Mouse (Mus musculus) frontal cortex, postnatal 25 days (tissue): Measurements from ENCODE around the gene Pdia6.

Experiments used
- DNase-seq, 2 experiments: peaks; one replicate each; pipeline ENCODE4 v3.0.0; 2022; ENCODE audit warnings: low spot score in 2 of 2

The Pdia6 gene

DNA sequence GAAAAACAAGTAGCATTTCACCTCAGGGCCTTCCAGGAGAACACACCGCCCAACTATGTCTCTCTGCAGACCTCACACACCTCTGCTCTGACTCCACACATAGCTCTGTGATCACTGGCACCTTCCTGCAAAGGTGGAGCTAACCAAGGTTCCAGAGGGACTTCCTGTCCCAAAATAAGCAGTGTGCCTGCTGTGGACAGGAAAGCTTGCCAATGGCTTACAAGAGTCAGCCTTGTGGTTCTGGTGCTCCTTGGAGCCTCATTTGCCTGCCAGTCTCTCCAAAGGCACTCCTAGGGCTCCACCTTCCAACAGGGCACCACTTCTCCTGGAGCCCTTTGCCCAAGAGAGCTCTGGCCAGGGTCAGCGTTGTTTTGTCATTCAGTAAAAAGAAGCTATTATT lies 1.5 kb upstream of the Pdia6 start:
- no peak for DNase-seq

DNA sequence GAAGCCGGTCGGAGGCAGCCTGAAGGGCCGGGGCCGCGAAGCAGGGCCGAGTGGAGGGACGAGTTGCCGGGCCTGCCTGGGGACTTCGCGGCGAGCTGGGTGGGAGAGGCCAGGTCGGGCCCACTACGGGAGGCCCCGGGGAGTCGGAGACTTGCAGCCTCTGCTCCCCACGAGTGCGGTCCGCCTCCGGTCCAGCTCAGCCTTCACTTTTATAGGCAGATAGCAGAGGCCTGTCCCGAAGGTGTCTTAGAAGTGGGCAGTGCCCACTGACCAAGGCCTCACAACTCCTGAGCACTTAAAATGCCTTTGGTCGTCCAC lies 287 bp downstream of the Pdia6 start:
- DNase-seq, result no peak

DNA sequence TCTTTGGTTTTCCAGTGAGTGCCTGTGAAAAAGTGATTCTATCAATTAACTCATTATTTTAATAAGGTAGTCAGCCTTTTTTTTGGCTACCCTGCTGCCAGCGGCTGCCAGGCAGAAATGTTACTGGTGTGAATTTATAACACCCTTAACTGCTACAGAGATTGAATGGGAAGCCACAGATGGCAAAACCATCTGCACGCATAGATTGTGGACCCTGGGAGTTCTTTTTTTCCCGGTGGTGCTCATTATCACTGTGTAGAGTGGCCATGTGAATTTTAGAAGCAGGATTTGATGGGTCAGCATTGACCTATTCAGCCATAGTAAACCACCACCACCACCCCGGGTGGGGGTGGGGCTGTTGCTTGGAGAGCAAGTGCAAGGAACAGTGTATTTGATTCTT lies 971 bp downstream of the Pdia6 start:
- no peak for DNase-seq

DNA sequence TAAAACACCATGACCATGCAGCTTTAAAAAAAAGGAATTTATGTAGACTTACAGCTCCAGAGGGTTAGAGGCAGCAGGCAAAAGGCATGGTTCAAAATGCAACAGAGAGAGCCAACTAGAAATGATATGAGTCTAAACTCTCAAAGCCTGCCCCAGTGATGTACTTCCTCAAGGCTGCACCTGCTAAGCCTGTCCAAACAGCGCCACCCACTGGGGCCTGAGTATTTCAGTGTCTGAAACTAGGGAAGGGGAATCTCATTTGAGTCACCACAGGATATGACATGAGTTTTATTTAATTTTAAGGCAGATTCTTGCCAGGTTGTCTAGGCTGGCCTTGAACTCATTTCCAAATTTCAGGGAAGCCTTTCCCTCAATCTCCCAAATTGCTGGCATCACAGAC lies 4.9 kb downstream of the Pdia6 start:
- DNase-seq, result no peak

DNA sequence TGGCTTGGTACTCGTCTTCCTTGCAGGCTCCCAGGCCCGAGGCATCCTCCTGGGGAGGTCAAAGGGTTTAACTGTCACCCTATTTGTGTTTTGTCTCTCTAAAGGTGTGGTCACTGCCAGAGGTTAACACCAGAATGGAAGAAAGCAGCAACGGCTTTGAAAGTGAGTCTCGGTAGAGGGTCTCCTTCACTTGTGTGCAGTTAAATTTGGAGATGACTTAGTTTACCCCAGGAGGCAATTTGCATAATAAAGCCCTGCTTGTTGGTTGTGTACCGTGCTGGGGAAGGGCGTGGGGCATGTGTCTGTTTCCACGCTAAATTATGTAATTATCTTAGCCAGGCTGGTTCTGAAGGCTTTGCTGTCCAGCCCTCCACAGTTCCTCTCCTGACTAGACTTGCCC lies 7.5 kb downstream of the Pdia6 start:
- DNase-seq, result no peak

DNA sequence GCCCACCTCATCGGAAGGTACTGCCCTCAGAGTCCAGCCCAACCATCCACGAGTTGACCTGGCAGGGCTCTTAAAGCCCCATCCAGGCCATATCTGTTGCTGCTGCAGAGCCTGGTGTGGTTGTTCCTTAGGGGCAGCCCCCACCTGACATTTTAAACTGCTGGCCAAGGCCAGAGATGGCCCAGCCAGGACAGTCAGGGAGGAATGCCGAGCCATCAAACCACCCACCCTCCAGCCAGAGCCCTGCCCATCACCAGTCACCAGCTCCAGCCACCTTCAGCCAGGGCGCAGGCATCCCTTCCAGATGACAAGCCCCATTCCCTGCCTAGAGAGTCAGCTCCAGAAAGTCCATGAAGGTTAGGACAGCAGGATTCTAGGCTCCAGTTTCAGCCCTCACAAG lies 22.2 kb downstream of the Pdia6 start:
- no peak for DNase-seq

DNA sequence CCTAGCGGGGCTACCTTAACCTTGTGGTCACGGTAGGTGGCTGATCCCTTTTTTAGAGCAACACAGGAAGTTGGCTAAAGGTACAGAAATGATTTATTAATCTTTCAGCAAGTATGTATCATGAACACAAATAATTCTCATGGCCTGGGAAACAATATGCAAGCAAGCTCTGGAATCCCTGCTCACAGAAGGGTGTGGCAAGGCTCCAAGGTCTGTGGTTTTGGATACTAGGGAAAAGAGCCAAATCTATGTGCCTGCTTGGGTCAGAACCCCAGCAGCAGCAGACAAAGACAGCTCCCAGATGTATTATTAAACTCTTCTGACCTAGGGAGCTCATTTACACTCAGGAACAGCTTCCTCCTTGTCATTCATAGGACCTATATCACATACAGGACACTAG lies 22.7 kb downstream of the Pdia6 start:
- no peak for DNase-seq

DNA sequence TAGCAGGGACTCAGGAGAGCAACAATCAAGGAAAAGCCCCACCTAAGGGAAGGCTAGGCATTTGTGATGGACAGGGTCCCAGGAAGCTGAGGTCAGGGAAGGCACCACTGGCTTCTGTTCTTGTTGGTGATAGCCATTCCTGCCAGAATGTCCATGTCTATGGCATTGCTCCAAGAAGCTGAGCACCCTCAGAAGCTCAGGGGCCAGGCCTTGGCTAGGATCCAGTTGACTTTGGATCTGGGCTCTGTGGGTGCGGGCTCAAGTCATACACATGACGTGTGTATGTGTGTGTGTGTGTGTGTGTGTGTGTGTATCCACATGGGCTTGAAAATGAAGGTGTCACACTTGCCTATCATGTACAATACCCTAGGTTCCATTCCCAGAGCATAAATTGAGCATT lies 23.6 kb downstream of the Pdia6 start:
- DNase-seq, result no peak

DNA sequence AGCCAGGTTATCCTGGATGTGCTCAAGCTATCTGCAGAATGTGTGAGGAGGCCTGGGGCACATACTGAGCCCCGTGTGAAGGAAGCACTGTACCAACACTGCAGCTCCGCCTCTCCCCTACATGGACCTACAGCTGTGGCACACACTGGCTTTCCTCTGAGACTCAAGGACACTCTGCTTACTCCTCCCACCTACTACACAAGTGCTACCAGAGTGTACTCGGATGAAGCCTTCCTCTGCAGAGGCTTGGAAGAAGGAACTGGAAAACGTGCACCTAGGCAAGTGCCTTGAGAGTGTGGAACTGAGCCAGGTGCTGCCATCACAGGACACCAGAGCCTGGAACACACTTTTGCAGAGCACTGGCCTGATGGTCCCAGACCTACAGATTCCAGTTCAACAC lies 24.2 kb downstream of the Pdia6 start:
- DNase-seq, result no peak

DNA sequence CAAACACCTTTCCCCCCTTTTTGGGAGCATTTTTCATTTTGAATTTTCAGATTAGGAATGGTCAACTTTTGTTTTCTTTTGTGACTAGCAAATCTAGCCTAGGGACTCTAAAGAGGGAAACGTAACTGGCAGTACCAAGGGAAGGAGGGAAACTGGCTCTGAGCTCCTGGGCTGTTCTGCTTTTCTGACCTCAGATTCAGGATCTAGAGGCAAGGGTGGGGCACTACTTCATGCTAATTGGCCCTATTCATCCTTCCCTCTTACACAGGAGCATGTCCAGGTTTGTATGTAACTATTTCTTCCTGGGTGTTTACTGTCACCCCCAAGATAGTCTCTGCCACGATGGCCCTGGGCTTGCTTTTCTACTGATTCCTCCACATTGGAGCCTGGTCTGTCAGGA lies 30.6 kb downstream of the Pdia6 start:
- no peak for DNase-seq

DNA sequence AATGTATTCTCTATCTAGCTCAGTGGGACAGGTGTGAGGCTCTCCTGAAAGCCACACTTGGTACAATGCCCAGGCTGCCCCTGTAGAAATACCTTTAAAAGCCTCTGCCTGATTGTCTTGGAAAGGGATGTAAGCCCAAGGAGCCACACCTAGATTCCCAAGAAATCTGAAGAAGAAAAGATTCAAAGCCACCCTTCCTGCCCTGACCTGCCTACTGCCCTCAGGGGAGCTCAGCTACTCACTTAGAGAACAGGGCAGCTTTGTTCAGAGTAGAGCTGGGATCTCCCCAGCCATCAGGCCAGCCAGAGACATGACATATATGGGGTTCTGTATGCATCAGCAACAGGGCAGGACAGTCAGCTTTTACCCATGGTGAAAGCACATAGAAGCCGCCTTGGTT lies 33.6 kb downstream of the Pdia6 start:
- DNase-seq, result no peak

DNA sequence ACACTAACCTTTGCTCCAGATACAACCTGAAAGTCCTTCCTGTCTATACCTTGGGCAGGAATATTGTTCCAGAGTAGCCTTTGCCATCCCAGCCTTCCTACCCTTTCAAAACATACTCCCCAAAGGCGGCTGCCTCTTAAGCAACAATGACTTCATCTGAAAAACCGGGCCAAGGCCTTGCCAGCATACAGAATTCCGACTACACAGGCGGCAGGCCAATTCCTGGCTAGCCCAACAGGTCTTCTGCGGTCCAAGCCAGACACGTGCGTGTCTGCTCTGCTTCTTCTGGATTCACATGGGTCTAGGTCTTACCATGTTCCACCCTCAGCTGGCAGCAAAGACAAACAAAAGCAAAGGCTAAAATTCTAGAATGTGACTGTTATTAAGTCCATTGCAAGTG lies 39.1 kb downstream of the Pdia6 start:
- DNase-seq, result no peak

DNA sequence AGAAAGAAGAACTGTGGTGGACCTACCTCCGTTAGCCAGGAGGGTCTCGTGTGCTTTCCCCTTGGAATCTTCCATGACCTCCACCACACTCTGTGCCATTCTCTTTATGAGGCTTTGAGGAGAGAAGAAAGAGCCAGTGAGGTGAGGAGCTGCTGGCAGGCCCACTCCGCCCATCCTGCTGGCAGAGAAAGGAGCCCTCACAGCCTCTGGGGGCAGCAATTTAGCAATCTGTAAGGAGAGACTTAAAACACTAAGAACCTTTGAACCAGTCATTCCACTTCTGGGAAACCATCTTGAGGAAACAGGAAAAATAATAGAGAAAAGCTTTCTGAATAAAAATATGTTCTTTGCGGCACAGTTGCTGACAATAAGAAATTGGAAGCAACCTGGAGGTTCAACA lies 41.9 kb downstream of the Pdia6 start:
- no peak for DNase-seq

DNA sequence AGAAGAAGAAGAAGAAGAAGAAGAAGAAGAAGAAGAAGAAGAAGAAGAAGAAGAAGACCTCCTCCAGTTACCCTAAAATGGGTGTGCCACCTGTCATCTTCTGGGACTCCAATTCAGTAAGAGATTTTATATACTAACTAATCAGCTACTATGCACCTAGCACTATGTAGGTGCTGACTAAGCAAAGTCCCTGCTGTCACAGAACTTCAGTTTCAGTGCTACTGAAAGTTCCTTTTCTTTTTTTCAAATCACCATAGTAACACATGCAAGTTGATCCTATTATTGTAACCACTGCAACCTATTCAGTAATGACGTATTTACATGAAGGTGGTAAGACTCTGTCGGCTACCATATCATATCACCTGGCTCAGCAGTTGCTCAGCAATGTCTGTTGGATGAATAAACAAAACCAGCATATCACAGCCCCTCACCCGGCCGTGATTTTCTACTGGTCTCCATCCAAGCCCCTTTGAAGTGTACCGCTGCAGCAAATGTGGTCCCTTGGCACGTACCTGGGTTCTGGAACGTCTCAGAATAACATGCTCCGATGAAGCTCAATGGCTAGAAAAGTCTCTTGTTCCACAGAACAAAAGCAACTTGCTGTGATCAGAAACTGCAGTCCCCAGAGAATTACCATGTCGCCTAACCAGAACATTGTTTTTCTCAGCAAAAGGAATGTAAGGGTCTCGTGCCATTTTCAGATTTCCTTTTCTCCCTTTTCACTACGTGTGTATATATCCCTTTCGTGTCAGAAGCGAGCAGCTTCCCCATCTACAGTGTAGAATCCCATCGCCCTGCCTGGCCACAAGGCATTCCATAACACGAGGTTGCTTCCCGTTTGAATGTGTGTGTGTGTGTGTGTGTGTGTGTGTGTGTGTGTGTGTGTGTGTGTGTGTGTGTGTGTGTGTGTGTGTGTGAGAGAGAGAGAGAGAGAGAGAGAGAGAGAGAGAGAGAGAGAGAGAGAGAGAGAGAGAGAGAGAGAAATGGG lies 44.8 kb downstream of the Pdia6 start:
- DNase-seq, result no peak

DNA sequence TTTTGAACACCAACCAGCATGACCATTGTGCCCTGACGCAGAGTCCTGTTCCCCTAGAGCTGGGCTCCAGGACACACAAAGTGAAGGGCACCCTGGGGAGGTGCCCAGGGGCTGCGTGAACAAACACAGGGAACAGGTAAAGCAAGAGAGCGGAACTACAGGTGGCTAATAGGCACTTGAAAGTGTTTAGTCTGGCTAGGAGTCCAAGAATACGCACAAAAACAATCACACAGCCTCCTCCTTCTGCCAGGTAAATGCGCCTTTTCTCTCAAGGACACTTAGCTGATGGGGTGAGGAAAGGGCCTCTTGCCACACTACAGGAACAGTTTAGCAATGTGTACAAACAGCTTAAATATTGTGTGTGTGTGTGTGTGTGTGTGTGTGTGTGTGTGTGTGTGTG lies 49.8 kb downstream of the Pdia6 start:
- no peak for DNase-seq

DNA sequence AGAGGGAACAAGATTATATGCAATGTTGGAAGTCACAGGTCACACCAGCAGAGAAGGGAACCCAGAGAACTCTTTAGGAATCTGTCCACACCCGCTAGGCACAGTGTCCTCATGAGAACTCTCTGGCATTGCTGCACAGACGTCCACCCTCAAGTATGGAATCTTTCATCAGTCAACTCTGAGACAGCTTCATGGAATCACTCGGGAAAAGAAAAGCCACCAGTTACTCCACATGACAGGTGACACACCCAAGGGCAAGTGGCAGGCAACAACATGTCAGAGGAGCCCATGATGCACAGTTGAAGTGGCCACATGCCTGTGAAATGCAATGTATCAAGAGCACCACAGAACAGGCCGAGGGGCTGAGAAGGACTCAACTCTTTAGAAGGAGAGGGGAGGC lies 51.6 kb downstream of the Pdia6 start:
- no peak for DNase-seq

DNA sequence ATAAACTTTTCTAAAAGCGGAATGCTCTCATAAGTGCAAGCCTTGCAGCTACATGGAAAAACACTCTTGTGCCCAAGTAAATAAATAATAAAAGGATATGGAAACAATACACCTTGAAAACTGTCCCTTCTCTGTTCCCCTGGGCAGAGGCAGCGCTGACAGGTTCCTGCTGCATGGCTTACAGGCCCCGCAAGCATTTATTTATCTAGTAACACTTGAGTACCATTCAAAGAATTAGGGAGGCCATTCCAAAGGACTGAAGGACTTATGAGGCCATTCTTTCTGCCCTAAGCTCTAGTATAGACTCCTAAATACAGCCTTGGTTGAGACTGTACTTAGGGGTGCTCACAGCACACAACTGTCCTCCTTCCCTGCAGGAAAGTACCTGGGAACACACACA lies 52.1 kb downstream of the Pdia6 start:
- no peak for DNase-seq

DNA sequence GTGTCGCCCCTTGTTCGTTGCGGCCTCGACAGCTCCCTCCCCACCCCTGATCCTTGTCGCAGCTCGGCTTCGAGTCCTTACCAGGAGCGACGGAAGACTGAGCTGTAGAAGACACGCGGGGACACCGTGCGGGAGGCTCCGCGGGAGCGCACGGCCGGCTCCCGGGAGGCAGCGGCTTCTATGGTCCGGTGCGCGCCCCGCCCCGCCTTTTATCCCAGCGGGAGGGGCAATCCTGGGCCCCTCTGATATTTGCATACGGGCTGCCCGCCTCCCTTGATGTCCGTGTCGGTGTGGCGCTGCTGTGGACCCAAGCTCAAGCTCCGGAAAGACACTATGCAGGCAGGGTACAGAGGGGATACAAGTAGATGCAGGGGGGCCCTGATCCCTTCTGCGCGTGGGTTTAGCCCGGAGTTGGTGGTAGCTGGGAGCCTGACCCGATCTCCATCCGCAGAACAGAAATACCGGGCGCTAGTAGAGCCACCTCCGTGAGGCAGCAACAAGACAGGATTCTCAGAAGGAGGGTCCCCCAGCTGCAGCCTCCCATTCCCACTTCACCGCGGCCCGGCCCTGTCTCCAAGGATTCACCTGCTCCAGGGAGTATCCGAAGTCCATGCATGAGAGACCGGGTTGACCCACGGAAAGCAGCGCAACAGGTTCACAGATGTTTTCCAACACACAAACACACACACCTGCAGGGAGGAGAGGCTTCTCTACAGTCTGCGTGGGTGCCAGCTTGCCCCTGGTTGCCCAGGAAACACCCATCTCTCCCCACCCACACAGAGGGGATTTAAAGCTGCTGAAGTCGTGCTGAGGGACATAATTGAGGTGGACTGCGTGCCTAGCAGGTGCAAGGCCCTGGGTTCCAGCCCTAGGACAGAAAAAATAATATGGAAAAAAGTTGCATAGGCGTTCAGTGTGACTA lies 58.5 kb downstream of the Pdia6 start:
- DNase-seq, result no peak

DNA sequence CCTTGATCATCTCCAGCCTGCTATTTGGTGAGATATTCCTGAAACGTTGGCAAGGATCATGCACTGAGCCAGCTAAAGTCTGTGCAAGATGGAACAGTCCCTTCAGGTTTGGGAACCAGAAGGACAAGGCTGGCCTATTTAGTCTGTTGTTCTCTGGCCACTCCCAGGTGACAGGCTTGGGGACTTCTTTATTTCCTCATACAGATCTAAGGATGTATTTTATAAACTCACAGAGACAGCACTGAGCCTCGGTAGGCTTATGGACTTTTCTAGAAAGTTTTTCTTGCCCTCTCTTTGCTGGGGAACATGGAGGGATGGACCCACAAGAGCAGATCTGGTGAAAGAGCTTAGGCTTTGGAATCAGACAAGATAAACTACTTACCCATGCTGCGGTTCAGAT lies 62.9 kb downstream of the Pdia6 start, which contains the start of gene Atp6v1c2:
TSS of gene Atp6v1c2 (minus strand) at position 101 of the 400 bp plus-strand sequence.
- no peak for DNase-seq

DNA sequence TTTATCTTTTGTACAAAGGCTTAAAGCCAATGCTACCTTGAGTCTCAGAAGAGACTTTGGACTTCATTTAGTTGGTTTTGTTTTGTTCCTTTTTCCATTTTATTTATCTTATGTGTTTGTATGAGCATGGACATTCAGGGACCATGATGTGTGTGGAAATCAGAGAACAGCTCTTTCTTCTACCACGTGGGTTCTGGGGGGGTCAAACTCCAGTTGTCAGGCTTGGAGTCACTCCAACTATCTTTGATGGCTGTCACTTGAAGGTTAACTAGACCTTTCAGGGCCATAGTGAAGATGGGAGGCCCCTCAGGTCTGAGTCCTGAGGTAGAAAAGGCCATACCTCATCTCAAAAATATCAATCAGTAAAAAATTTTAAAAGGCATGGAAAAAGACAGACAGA lies 67.1 kb downstream of the Pdia6 start:
- DNase-seq, result no peak
